Comparison of ENCODE assay signal across 18 mouse cellular contexts in the genomic region with DNA sequence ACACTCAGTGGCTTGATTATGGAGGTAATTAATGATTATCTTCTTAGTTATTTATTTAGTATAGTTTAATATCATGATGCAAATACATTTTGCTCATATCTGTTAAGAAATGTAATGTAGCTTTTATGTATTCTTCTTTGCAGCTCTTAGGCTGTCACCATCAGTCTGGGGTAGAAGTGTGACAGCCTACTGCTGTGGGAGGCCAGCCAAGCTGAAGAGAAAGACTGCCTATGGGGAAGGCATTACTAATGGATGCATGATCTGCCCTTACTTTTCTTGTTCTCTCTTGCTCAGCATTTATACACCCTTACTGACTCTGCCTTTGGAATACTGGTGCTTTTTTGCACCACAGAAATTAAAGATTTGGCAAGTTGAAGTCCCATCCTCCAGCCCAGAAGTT.
DNase-seq lines count a peak whose midpoint lies in the region; ATAC-seq and TF ChIP-seq lines count a peak whose summit lies in the region.
"Had no signal": no experiment of that assay in that cellular context is flagged by ENCODE, and none has a peak within 500 bp of the region (broad histone marks: within the 10 kb centered on the region; RNA-seq: fewer than 3 reads in every experiment).

No protein-coding gene starts in this region.

- H3K4me3 ChIP-seq in hindbrain, postnatal 0 days (ENCODE audit: low read length), result no peak overlapping the region
- no peak overlapping the region for H3K4me3 ChIP-seq in hindbrain, embryonic 16.5 days (ENCODE audit: low read length)
- no peak overlapping the region for H3K4me3 ChIP-seq in limb, embryonic 10.5 days
- H3K4me3 ChIP-seq: embryonic facial prominence, embryonic 13.5 days; forebrain, embryonic 12.5 days; heart, adult 2 months; heart, embryonic 15.5 days; hindbrain, embryonic 15.5 days had no signal

- H3K27ac ChIP-seq in hindbrain, postnatal 0 days, result no peak overlapping the region
- H3K27ac ChIP-seq in hindbrain, embryonic 16.5 days (ENCODE audit: low read depth, low read length), result no peak overlapping the region
- no peak overlapping the region for H3K27ac ChIP-seq in limb, embryonic 10.5 days
- H3K27ac ChIP-seq: embryonic facial prominence, embryonic 13.5 days; forebrain, embryonic 12.5 days; heart, adult 2 months; heart, embryonic 15.5 days; hindbrain, embryonic 15.5 days had no signal

- peak; percentile 2 to 7 for DNase-seq in cerebellum, postnatal 14 days
- DNase-seq in cerebellum, adult 18-20 months, result no peak
- DNase-seq in hindbrain, postnatal 0 days (ENCODE audit: low spot score), result peak; percentile 32
- DNase-seq in right cerebral cortex, adult 18-20 months, result peak; percentile 17
- DNase-seq in right cerebral cortex, postnatal 14 days, result no peak
- DNase-seq in limb, embryonic 10.5 days (ENCODE audit: low spot score), result no peak
- DNase-seq: adrenal gland, postnatal 10 days; cerebellum, adult 2 months; cerebellum, postnatal 36 days; gastrocnemius, postnatal 10 days; heart, adult 2 months; heart, postnatal 14 days had no signal

- no peak for TF ChIP-seq CTCF in hindbrain, postnatal 0 days (IDR thresholded peaks at IDR 0.05; ENCODE audit: low read depth)

- H3K27me3 ChIP-seq in hindbrain, postnatal 0 days (ENCODE audit: insufficient read depth, low read length), result no peaks in the 10 kb centered on the region
- no peaks in the 10 kb centered on the region for H3K27me3 ChIP-seq in hindbrain, embryonic 16.5 days (replicated peaks; ENCODE audit: control insufficient read depth, insufficient read depth, low read length)
- no peaks in the 10 kb centered on the region for H3K27me3 ChIP-seq in limb, embryonic 10.5 days (ENCODE audit: low read depth, poor library complexity, severe bottlenecking)
- H3K27me3 ChIP-seq: embryonic facial prominence, embryonic 13.5 days; forebrain, embryonic 12.5 days; heart, embryonic 15.5 days; hindbrain, embryonic 15.5 days had no signal

- no peaks in the 10 kb centered on the region for H3K9me3 ChIP-seq in hindbrain, postnatal 0 days (ENCODE audit: low read length)
- no peaks in the 10 kb centered on the region for H3K9me3 ChIP-seq in hindbrain, embryonic 16.5 days (ENCODE audit: control insufficient read depth, low read length)
- H3K9me3 ChIP-seq in limb, embryonic 10.5 days (replicated peaks), result no peaks in the 10 kb centered on the region
- H3K9me3 ChIP-seq: embryonic facial prominence, embryonic 13.5 days; forebrain, embryonic 12.5 days; heart, embryonic 15.5 days; hindbrain, embryonic 15.5 days had no signal

- 0 out of 2 replicates have a peak, but pooled peaks have one; percentile 53 for ATAC-seq in hindbrain, postnatal 0 days
- ATAC-seq in hindbrain, embryonic 16.5 days, result no peak

- H3K9ac ChIP-seq in hindbrain, postnatal 0 days (replicated peaks; ENCODE audit: low read length), result no peak overlapping the region
- H3K9ac ChIP-seq in hindbrain, embryonic 16.5 days (ENCODE audit: low read depth, low read length), result no peak overlapping the region
- H3K9ac ChIP-seq: embryonic facial prominence, embryonic 13.5 days; forebrain, embryonic 12.5 days; heart, embryonic 15.5 days; hindbrain, embryonic 15.5 days had no signal

- no peaks in the 10 kb centered on the region for H3K4me1 ChIP-seq in hindbrain, postnatal 0 days (ENCODE audit: insufficient read depth, low read length)
- no peaks in the 10 kb centered on the region for H3K4me1 ChIP-seq in hindbrain, embryonic 16.5 days (ENCODE audit: control insufficient read depth, insufficient read depth, low read depth, low read length)
- H3K4me1 ChIP-seq in limb, embryonic 10.5 days, result peaks cover 8% of the 10 kb centered on the region
- H3K4me1 ChIP-seq: embryonic facial prominence, embryonic 13.5 days; forebrain, embryonic 12.5 days; heart, embryonic 15.5 days; hindbrain, embryonic 15.5 days had no signal

- H3K36me3 ChIP-seq in hindbrain, postnatal 0 days (ENCODE audit: insufficient read depth, low read length), result no peaks in the 10 kb centered on the region
- H3K36me3 ChIP-seq in hindbrain, embryonic 16.5 days (ENCODE audit: control insufficient read depth, insufficient read depth, low read length), result no peaks in the 10 kb centered on the region
- no peaks in the 10 kb centered on the region for H3K36me3 ChIP-seq in limb, embryonic 10.5 days
- H3K36me3 ChIP-seq: embryonic facial prominence, embryonic 13.5 days; forebrain, embryonic 12.5 days; heart, embryonic 15.5 days; hindbrain, embryonic 15.5 days had no signal

- H3K4me2 ChIP-seq in hindbrain, postnatal 0 days (ENCODE audit: low read depth, low read length), result no peak overlapping the region
- no peak overlapping the region for H3K4me2 ChIP-seq in hindbrain, embryonic 16.5 days (ENCODE audit: low read length)
- H3K4me2 ChIP-seq: embryonic facial prominence, embryonic 13.5 days; forebrain, embryonic 12.5 days; heart, embryonic 11.5 days; heart, embryonic 15.5 days; hindbrain, embryonic 15.5 days had no signal

Comparison
In these comparisons a context has a peak if more than half of its experiments do, and no peak if none do; other contexts are left out.
1. DNase-seq: peak in cerebellum, postnatal 14 days (2 of 2), hindbrain, postnatal 0 days (single experiment) and right cerebral cortex, adult 18-20 months (single experiment); none in cerebellum, adult 18-20 months (0 of 2), right cerebral cortex, postnatal 14 days (single experiment) and limb, embryonic 10.5 days (single experiment).